Mouse (Mus musculus) heart, embryonic 10.5 days (tissue): ENCODE data around the gene Syna. TPM values are rescaled to one million over a fixed set of nuclear protein-coding genes. Genes with fewer than 3 reads are reported as not detected.
A peak's percentile ranks its signal among the peaks of the same experiment; 100 is the strongest.

Experiments used
- DNase-seq: peaks from one replicate; pipeline ENCODE4 v3.0.0-alpha.2; 2017; ENCODE audit warnings: low spot score
- H3K27ac ChIP-seq: fragments of 300-500 bp; sonication (generic); 2 replicates; pipeline ENCODE4 v1.5.1; 2016; ENCODE audit warnings: mild to moderate bottlenecking
- H3K27me3 ChIP-seq: fragments of 300-500 bp; sonication (generic); 2 replicates; pipeline ENCODE4 v1.6.1; 2016; ENCODE audit warnings: mild to moderate bottlenecking; ENCODE audit not compliant: poor library complexity, insufficient read depth, severe bottlenecking
- H3K36me3 ChIP-seq: fragments of 300-500 bp; sonication (generic); 2 replicates; pipeline ENCODE4 v1.6.1; 2016; ENCODE audit warnings: mild to moderate bottlenecking, moderate library complexity
- H3K4me1 ChIP-seq: fragments of 300-500 bp; sonication (generic); 2 replicates; pipeline ENCODE4 v1.6.1; 2016; ENCODE audit warnings: mild to moderate bottlenecking
- H3K4me3 ChIP-seq: fragments of 300-500 bp; sonication (generic); 2 replicates; pipeline ENCODE4 v1.5.1; 2016; ENCODE audit warnings: mild to moderate bottlenecking, moderate library complexity
- H3K9me3 ChIP-seq: fragments of 300-500 bp; sonication (generic); 2 replicates; pipeline ENCODE4 v1.6.1; 2016; ENCODE audit warnings: mild to moderate bottlenecking, moderate library complexity
- WGBS: fragments of 180-500 bp; shearing (Covaris S2); methylation state at CpG from one replicate; pipeline ENCODE4 v1.1.7; 2016; 5-methylcytosine and 5-hydroxymethylcytosine counted together
- polyA plus RNA-seq: library from polyadenylated mRNA; unstranded; fragments of >200 nt; fragmentation: Nextera tagmentation; extraction: Ambion mirVana; gene quantifications from 2 replicates; pipeline ENCODE4 v1.2.1, GENCODE M21; 2016

Syna gene
- polyA plus RNA-seq, 1 experiment from 2014 or later: not detected

GRCm38 (mm10) chr5:134579135-134579534, 19.2 kb upstream of the Syna start:
- H3K9me3 ChIP-seq: no peaks in the 10 kb centered on the region
- H3K4me3 ChIP-seq: no peak overlapping the region
- H3K27me3 ChIP-seq: no peaks in the 10 kb centered on the region
- 66% methylated on average over 3 of the region's 3 CpGs for WGBS
- no peak for DNase-seq
- no peak overlapping the region for H3K27ac ChIP-seq
- H3K4me1 ChIP-seq: peaks cover 11% of the 10 kb centered on the region
- H3K36me3 ChIP-seq: no peaks in the 10 kb centered on the region

DNA sequence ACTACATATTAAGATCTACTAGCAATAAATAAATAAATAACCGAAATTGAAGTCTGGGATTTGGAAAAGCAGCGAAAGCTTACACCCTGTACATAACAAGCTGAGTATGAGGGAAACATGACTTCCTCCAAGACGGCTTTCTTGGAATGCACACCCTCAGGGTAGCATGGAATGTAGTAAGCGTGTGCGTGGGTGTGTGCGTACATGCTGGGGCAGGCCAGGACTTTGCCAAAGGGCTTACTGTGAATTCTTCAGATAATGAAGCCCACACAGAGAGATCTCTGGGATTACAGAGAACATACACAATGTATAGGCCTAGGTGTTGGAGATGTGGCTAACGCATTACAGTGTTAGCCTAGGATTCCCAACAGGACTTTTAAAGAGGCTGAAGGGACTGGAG, 17.6 kb upstream of the Syna start:
- no peaks in the 10 kb centered on the region for H3K9me3 ChIP-seq
- WGBS: 80% methylated on average over 7 of the region's 7 CpGs
- no peaks in the 10 kb centered on the region for H3K27me3 ChIP-seq
- peaks cover 5% of the 10 kb centered on the region; the same call in 1 of the 2 replicates for H3K4me1 ChIP-seq
- H3K4me3 ChIP-seq: no peak overlapping the region
- no peak overlapping the region for H3K27ac ChIP-seq
- H3K36me3 ChIP-seq: no peaks in the 10 kb centered on the region
- no peak for DNase-seq

- WGBS: 76% methylated on average over 14 of the region's 14 CpGs
- no peak overlapping the region for H3K27ac ChIP-seq
Measured at GRCm38 (mm10) chr5:134576517-134577220, 16.7 kb upstream of the Syna start.

DNA sequence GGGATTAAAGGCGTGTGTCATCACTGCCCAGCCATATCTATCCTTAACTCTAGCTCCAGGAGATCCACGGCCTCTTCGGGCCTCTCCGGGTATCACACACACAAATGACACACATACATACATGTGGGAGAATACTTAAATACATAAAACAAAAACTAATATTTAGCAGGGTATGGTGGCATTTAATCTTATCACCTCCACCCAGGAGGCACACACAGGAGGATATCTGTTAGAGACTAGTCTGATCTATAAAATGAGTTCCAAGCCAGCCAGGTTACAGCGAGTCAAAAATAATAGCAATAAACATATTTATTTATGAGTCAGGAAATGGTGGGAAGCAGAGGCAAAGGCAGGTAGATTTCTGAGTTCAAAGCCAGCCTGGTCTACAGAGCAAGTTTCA, 15.9 kb upstream of the Syna start:
- Histone ChIP-seq H3K36me3 (no peaks in the 10 kb centered on the region), H3K27me3 (no peaks in the 10 kb centered on the region), H3K4me3 (no peak overlapping the region), H3K27ac (no peak overlapping the region), H3K4me1 (peaks cover 11% of the 10 kb centered on the region; the same call in 1 of the 2 replicates), H3K9me3 (no peaks in the 10 kb centered on the region)
- 92% methylated on average over 5 of the region's 5 CpGs for WGBS
- no peak for DNase-seq

More at GRCm38 (mm10) chr5:134576517-134577220, 16.7 kb upstream of the Syna start:
- Histone ChIP-seq H3K4me3 (no peak overlapping the region), H3K4me1 (peaks cover 11% of the 10 kb centered on the region; the same call in 1 of the 2 replicates), H3K27me3 (no peaks in the 10 kb centered on the region), H3K36me3 (no peaks in the 10 kb centered on the region), H3K9me3 (no peaks in the 10 kb centered on the region)
- DNase-seq: no peak

- 33% methylated on average over 10 of the region's 10 CpGs for WGBS
- H3K27me3 ChIP-seq: no peaks in the 10 kb centered on the region
- peak overlapping the region; percentile 69 for H3K27ac ChIP-seq
- H3K9me3 ChIP-seq: no peaks in the 10 kb centered on the region
- no peak for DNase-seq
- peaks cover 17% of the 10 kb centered on the region for H3K4me1 ChIP-seq
- peak overlapping the region; percentile 65 for H3K4me3 ChIP-seq
- no peaks in the 10 kb centered on the region for H3K36me3 ChIP-seq
Measured at GRCm38 (mm10) chr5:134572508-134573214, 12.7 kb upstream of the Syna start.

GRCm38 (mm10) chr5:134571730-134572507, 11.9 kb upstream of the Syna start:
- no peaks in the 10 kb centered on the region for H3K9me3 ChIP-seq
- peak overlapping the region; percentile 69 for H3K27ac ChIP-seq
- no peaks in the 10 kb centered on the region for H3K36me3 ChIP-seq
- H3K4me1 ChIP-seq: peaks cover 17% of the 10 kb centered on the region
- no peak for DNase-seq
- under 1% methylated on average over 23 of the region's 23 CpGs for WGBS
- H3K27me3 ChIP-seq: no peaks in the 10 kb centered on the region
- peak overlapping the region; percentile 65 for H3K4me3 ChIP-seq

DNA sequence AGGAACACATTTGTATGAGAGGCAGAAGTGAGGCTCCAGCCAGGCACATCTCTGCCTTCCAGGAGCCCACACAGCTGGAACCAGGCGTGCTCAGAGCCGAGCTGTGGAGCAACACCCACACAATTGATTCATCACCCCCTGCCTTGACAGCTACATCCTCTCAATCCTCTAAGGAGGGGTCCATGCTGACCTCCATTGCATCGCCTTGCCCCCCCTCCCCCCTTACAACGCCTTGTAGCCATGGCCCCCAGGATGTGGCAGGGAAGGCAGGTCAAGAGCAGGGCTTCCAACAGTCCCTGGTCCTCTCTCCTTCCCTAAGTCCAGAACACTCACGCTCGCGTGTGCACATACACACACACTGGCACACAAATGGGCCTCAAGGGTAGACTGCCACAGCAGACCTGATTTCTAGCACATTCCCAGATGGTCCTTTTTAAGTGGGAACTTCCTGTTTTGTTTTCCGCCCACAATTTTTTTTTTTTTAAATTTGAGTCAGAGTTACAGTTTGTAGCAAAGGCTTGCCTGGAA, 9.1 kb upstream of the Syna start:
- Histone ChIP-seq H3K9me3 (no peaks in the 10 kb centered on the region), H3K36me3 (no peaks in the 10 kb centered on the region), H3K27me3 (no peaks in the 10 kb centered on the region), H3K4me3 (no peak overlapping the region), H3K27ac (peak overlapping the region; percentile 60), H3K4me1 (peaks cover 17% of the 10 kb centered on the region)
- 51% methylated on average over 8 of the region's 8 CpGs for WGBS
- DNase-seq: no peak

GRCm38 (mm10) chr5:134568030-134568429, 8.1 kb upstream of the Syna start:
- Histone ChIP-seq H3K9me3 (no peaks in the 10 kb centered on the region), H3K36me3 (no peaks in the 10 kb centered on the region), H3K4me3 (no peak overlapping the region), H3K27me3 (no peaks in the 10 kb centered on the region), H3K27ac (no peak overlapping the region), H3K4me1 (peaks cover 20% of the 10 kb centered on the region)
- no peak for DNase-seq
- 74% methylated on average over 3 of the region's 3 CpGs for WGBS

DNA sequence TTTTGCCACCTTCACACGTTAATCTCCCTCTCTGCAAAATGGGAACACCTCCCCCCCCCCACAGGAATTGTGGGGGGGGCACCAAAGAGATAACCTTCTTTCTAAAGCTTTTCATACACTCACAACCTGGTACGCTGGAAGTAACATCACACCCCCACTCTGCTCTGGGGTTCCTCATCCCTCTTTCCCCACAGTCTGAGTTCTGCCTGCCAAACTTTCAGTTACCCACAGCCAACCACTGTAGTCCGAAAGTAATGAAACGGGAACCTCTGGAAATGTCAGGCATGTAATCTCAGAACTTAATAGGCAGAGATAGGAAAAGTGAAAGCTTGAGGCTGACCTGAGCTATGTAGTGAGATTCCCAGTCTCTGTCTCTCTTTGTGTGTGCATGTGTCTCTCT, 7.5 kb upstream of the Syna start:
- H3K4me1 ChIP-seq: peaks cover 14% of the 10 kb centered on the region
- H3K4me3 ChIP-seq: no peak overlapping the region
- H3K27me3 ChIP-seq: no peaks in the 10 kb centered on the region
- DNase-seq: no peak
- 72% methylated on average over 4 of the region's 4 CpGs for WGBS
- no peaks in the 10 kb centered on the region for H3K36me3 ChIP-seq
- H3K9me3 ChIP-seq: no peaks in the 10 kb centered on the region
- H3K27ac ChIP-seq: no peak overlapping the region

- Histone ChIP-seq H3K27ac (no peak overlapping the region), H3K9me3 (no peaks in the 10 kb centered on the region), H3K27me3 (no peaks in the 10 kb centered on the region), H3K36me3 (no peaks in the 10 kb centered on the region), H3K4me3 (no peak overlapping the region), H3K4me1 (peaks cover 9% of the 10 kb centered on the region)
- WGBS: 83% methylated on average over 6 of the region's 6 CpGs
- DNase-seq: no peak
Measured at GRCm38 (mm10) chr5:134565696-134566095, 5.7 kb upstream of the Syna start.

GRCm38 (mm10) chr5:134564272-134564671, 4.3 kb upstream of the Syna start:
- Histone ChIP-seq H3K9me3 (no peaks in the 10 kb centered on the region), H3K27ac (no peak overlapping the region), H3K36me3 (no peaks in the 10 kb centered on the region), H3K4me1 (peaks cover 9% of the 10 kb centered on the region), H3K27me3 (no peaks in the 10 kb centered on the region), H3K4me3 (no peak overlapping the region)
- 91% methylated on average over 2 of the region's 2 CpGs for WGBS
- no peak for DNase-seq

DNA sequence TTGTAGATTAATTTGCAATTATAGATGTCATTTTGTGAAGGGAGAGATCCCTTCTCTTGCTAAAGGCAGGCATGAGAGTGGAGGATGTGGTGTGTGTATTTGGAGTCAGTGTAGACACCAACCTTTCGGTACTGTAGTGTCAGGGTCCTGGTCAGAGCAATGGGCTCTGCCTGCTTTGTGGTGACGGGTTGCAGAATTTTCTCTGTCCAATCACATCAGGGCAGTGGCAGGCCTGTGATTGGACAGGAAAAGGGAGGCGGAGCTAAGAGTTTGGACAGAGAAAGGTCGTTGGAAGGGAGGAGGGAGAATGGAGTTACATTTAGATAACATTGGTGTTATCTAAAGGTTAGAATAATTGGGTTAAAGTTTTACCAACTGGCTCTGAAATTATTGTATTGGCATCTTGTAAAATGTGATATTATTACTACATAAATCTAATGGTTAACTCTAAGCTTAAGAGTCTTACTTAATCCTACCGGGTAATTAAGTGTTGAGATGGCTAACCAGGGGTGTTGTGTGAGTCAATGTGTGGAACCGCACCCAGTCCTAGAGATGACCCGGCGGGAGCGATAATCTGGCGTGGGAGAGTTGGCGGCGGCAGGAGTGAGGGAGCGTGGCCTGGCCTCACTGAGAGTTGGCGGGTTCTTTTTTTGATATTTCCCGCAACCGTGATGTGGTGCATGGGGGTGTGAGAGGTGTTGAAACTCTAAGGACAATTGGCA, 640 bp upstream of the Syna start:
- Histone ChIP-seq H3K4me1 (peaks cover 8% of the 10 kb centered on the region), H3K27ac (no peak overlapping the region), H3K27me3 (no peaks in the 10 kb centered on the region), H3K36me3 (no peaks in the 10 kb centered on the region), H3K9me3 (0 out of 2 replicates have a peak, but pooled peaks cover 4% of the 10 kb centered on the region), H3K4me3 (no peak overlapping the region)
- no peak for DNase-seq
- 69% methylated on average over 16 of the region's 16 CpGs for WGBS
